Mouse (Mus musculus): Measurements from ENCODE around the gene Fam19a4.

- TF ChIP-seq POLR2A (IDR thresholded peaks at IDR 0.05; ENCODE audit: borderline replicate concordance, insufficient read depth, low read length) (no peak), CTCF (IDR thresholded peaks at IDR 0.05; ENCODE audit: borderline replicate concordance, insufficient read depth, low read depth, low read length) (no peak)
These were observed 33.0 kb downstream of the Fam19a4 start for GRCm38 (mm10) chr6:97027110-97027677.

All from cerebellum, adult 2 months (tissue).